Mouse (Mus musculus) T-cell, adult 66 days (primary cell): Measurements from ENCODE around the gene Csnk1e. TPM values are rescaled to one million over a fixed set of nuclear protein-coding genes. Genes with fewer than 3 reads are reported as not detected.

Experiments used
- total RNA-seq, 2 experiments: library from RNA; stranded (reverse); gene quantifications; 3 replicates in 1 of 2; 4 replicates in 1 of 2; pipeline ENCODE4 v1.2.4; 2023

Csnk1e gene
- total RNA-seq, result 10 to 100 TPM; 39.9 to 43.8 TPM

GRCm38 (mm10) chr15:79455106-79455810, at the start of gene Csnk1e:
Csnk1e (minus strand) TSS chr15:79455566.

GRCm38 (mm10) chr15:79504707-79505452, 49.5 kb upstream of the Csnk1e start, which contains the start of gene Kcnj4:
Kcnj4 (minus strand) TSS chr15:79505241.

GRCm38 (mm10) chr15:79402836-79403762, 52.3 kb downstream of the Csnk1e start, which contains the start of gene Tmem184b:
Tmem184b (minus strand) TSS chr15:79403569.

Other genes with a start within 250 kb of the Csnk1e start
- 10 to 100 TPM; 22.3 to 25.8 TPM for gene Pick1, start 226.4 kb downstream of the Csnk1e start, total RNA-seq
- gene Gm49486, start 226.2 kb downstream of the Csnk1e start, total RNA-seq, result 1 to 10 TPM in 1 of 2 experiments, under 1 TPM in 1; 0.50 to 1.4 TPM
- gene Slc16a8, start 200.8 kb downstream of the Csnk1e start, total RNA-seq, result not detected
- 1 to 10 TPM; 1.9 to 2.4 TPM for gene Baiap2l2, start 170.0 kb downstream of the Csnk1e start, total RNA-seq
- 10 to 100 TPM; 12.7 to 16.7 TPM for gene Pla2g6, start 127.2 kb downstream of the Csnk1e start, total RNA-seq
- gene Maff, start 108.9 kb downstream of the Csnk1e start, total RNA-seq, result 100 to 1,000 TPM in 1 of 2 experiments, 10 to 100 TPM in 1; 65.3 to 114 TPM
- 10 to 100 TPM; 39.1 to 43.3 TPM for gene Tmem184b, start 52.0 kb downstream of the Csnk1e start, total RNA-seq
- not detected for gene Kcnj4, start 49.7 kb upstream of the Csnk1e start, total RNA-seq
- not detected for gene Kdelr3, start 60.8 kb upstream of the Csnk1e start, total RNA-seq
- 100 to 1,000 TPM; 307 to 331 TPM for gene Ddx17, start 91.2 kb upstream of the Csnk1e start, total RNA-seq
- under 1 TPM in 1 of 2 experiments, not detected in 1; 0.50 TPM for gene Dmc1, start 149.5 kb upstream of the Csnk1e start, total RNA-seq
- gene Fam227a, start 203.4 kb upstream of the Csnk1e start, total RNA-seq, result 1 to 10 TPM in 1 of 2 experiments, under 1 TPM in 1; 0.39 to 1.4 TPM
- 10 to 100 TPM in 1 of 2 experiments, 1 to 10 TPM in 1; 6.3 to 12.1 TPM for gene Cby1, start 203.6 kb upstream of the Csnk1e start, total RNA-seq
- 100 to 1,000 TPM; 121 to 125 TPM for gene Tomm22, start 215.3 kb upstream of the Csnk1e start, total RNA-seq
- 10 to 100 TPM; 21.7 to 22.4 TPM for gene Josd1, start 232.4 kb upstream of the Csnk1e start, total RNA-seq
- 100 to 1,000 TPM; 123 to 142 TPM for gene Gtpbp1, start 235.3 kb upstream of the Csnk1e start, total RNA-seq